Mouse (Mus musculus) T-helper 1 cell (primary cell): ENCODE results near the gene Pink1.
"Not testable (repeated sequence)": the region's sequence is repeated elsewhere in the genome, so short reads cannot be mapped to it uniquely, and the experiment has no call there.

Source experiments
- in situ Hi-C: fragments of 300-600 bp; cut with MboI, MseI; formaldehyde crosslinking; loops from one replicate; pipeline ENCODE4 v1.15.1; 2025; ENCODE audit warnings: high pct_unique_total_duplicates

Pink1 gene

GRCm38 (mm10) chr4:138342048-138342447, 15.9 kb upstream of the Pink1 start:
- in situ Hi-C loops = no loop called here

- in situ Hi-C loops = no loop called here
Measured at GRCm38 (mm10) chr4:138341393-138341792, 15.3 kb upstream of the Pink1 start.

- in situ Hi-C loops = no loop called here
Measured at GRCm38 (mm10) chr4:138339963-138340362, 13.9 kb upstream of the Pink1 start.

- in situ Hi-C loops = no loop called here
Measured at GRCm38 (mm10) chr4:138337341-138337740, 11.2 kb upstream of the Pink1 start.

- in situ Hi-C loops = no loop called here
Measured at GRCm38 (mm10) chr4:138336876-138337275, 10.8 kb upstream of the Pink1 start.

- in situ Hi-C loops = no loop called here
Measured at GRCm38 (mm10) chr4:138335648-138336047, 9.5 kb upstream of the Pink1 start.

GRCm38 (mm10) chr4:138335036-138335435, 8.9 kb upstream of the Pink1 start:
- in situ Hi-C loops = no loop called here

GRCm38 (mm10) chr4:138333135-138333534, 7.0 kb upstream of the Pink1 start:
- in situ Hi-C loops = no loop called here

GRCm38 (mm10) chr4:138331647-138332046, 5.5 kb upstream of the Pink1 start:
- in situ Hi-C loops = no loop called here

- in situ Hi-C loops = no loop called here
Measured at GRCm38 (mm10) chr4:138330264-138330671, 4.2 kb upstream of the Pink1 start.

GRCm38 (mm10) chr4:138327891-138328470, 1.9 kb upstream of the Pink1 start:
- in situ Hi-C loops = no loop called here

- in situ Hi-C loops = not testable (repeated sequence)
Measured at GRCm38 (mm10) chr4:138327155-138327554, 1.0 kb upstream of the Pink1 start.

GRCm38 (mm10) chr4:138325466-138326076, 536 bp downstream of the Pink1 start:
- in situ Hi-C loops = no loop called here

- in situ Hi-C loops = no loop called here
Measured at GRCm38 (mm10) chr4:138324451-138324850, 1.7 kb downstream of the Pink1 start.

- in situ Hi-C loops = no loop called here
Measured at GRCm38 (mm10) chr4:138323753-138324152, 2.4 kb downstream of the Pink1 start.

- in situ Hi-C loops = no loop called here
Measured at GRCm38 (mm10) chr4:138322692-138323091, 3.4 kb downstream of the Pink1 start.

GRCm38 (mm10) chr4:138321488-138321887, 4.6 kb downstream of the Pink1 start:
- in situ Hi-C loops = no loop called here

- in situ Hi-C loops = no loop called here
Measured at GRCm38 (mm10) chr4:138320711-138321110, 5.4 kb downstream of the Pink1 start.

- in situ Hi-C loops = loop anchor here (5.0 kb wide), 1 partner anchor 113 kb away; the partner anchor contains the start of gene Mul1
Measured at GRCm38 (mm10) chr4:138319508-138319907, 6.6 kb downstream of the Pink1 start.

GRCm38 (mm10) chr4:138318509-138319266, 7.4 kb downstream of the Pink1 start:
- in situ Hi-C loops = loop anchor here (5.0 kb wide), 1 partner anchor 114 kb away; the partner anchor contains the start of gene Mul1

- in situ Hi-C loops = loop anchor here (5.0 kb wide), 1 partner anchor 116 kb away; the partner anchor contains the start of gene Mul1
Measured at GRCm38 (mm10) chr4:138316369-138316768, 9.7 kb downstream of the Pink1 start.

GRCm38 (mm10) chr4:138315781-138316180, 10.3 kb downstream of the Pink1 start:
- in situ Hi-C loops = loop anchor here (5.0 kb wide), 1 partner anchor 117 kb away; the partner anchor contains the start of gene Mul1

- in situ Hi-C loops = no loop called here
Measured at GRCm38 (mm10) chr4:138313795-138314194, 12.3 kb downstream of the Pink1 start.
